Mouse (Mus musculus) forebrain, embryonic 12.5 days (tissue): ENCODE measurements around the gene Lmbr1l. TPM values are rescaled to one million over a fixed set of nuclear protein-coding genes. Genes with fewer than 3 reads are reported as not detected.

Experiments used
- ATAC-seq: fragments of 200-750 bp; cut with Nextera tagmentation; 2 replicates; pipeline ENCODE4 v1.8.0; 2017; ENCODE audit warnings: moderate TSS enrichment; ENCODE audit not compliant: low FRiP score
- H3K27ac ChIP-seq: fragments of 300-500 bp; sonication (generic); 2 replicates; pipeline ENCODE4 v1.5.1; 2016; ENCODE audit warnings: mild to moderate bottlenecking
- H3K27me3 ChIP-seq: fragments of 300-500 bp; sonication (generic); 2 replicates; pipeline ENCODE4 v1.6.1; 2016; ENCODE audit warnings: mild to moderate bottlenecking
- H3K36me3 ChIP-seq: fragments of 300-500 bp; sonication (generic); replicated peaks from 2 replicates; pipeline ENCODE4 v1.6.1; 2016; ENCODE audit warnings: mild to moderate bottlenecking
- H3K4me1 ChIP-seq: fragments of 300-500 bp; sonication (generic); 2 replicates; pipeline ENCODE4 v1.6.1; 2016
- H3K4me2 ChIP-seq: fragments of 300-500 bp; sonication (generic); 2 replicates; pipeline ENCODE4 v1.6.1; 2016; ENCODE audit warnings: mild to moderate bottlenecking, moderate library complexity
- H3K4me3 ChIP-seq: fragments of 300-500 bp; sonication (generic); replicated peaks from 2 replicates; pipeline ENCODE4 v1.5.1; 2016; ENCODE audit warnings: mild to moderate bottlenecking
- H3K9ac ChIP-seq: fragments of 300-500 bp; sonication (generic); 2 replicates; pipeline ENCODE4 v1.6.1; 2016; ENCODE audit warnings: mild to moderate bottlenecking
- H3K9me3 ChIP-seq: fragments of 300-500 bp; sonication (generic); 2 replicates; pipeline ENCODE4 v1.6.1; 2016
- WGBS: fragments of 180-500 bp; shearing (Covaris S2); methylation state at CpG from one replicate; pipeline ENCODE4 v1.1.7; 2016; 5-methylcytosine and 5-hydroxymethylcytosine counted together
- polyA plus RNA-seq: library from polyadenylated mRNA; unstranded; fragments of >200 nt; fragmentation: Nextera tagmentation; extraction: Ambion mirVana; gene quantifications from 2 replicates; pipeline ENCODE4 v1.2.1, GENCODE M21; 2016

Gene Lmbr1l
- polyA plus RNA-seq, 1 experiment from 2014 or later, result 30.6 TPM

DNA sequence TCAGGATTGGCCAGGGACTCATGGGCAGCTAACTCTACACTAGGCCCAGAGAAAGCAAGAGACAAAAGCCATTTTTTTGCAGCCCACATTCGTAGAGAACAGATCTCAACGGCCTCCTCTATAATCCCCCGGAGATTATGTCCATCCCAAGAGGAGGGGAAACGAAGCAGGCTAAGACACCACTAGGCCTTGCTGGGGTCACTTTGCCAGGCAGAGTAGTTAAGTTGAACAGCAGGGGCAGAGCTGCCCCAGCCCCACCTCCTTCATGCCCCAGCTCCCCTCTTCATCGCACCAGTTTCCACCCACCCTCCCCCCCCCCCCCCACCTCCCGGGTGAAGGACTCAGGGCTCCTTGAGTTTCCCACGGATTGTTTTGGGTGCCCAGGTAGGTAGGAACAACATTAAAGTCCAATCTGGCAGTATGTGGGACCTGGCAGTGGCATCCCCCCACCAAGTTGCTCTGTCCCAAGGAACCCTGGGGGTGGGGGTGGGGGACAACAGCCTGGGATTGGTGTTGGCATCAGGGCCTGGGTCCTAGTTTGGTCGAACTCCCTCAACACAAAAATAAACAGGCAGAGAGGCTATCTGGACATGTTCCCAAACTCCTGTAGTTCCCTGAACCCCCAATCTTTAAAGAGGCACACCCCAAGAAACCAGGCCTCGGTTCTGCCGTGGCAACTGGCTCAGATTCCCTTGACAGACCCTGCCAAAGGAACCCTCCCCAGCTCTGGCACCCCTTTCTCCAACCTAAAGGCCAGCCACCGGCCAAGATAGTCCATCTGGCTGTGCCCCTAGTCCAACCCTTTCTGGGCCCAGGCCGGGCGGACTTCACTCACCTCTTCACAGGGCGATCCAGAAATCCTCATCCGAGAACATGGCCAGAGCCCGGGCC, 47.6 kb downstream of the Lmbr1l start:
- H3K4me3 ChIP-seq, result peak overlapping the region; percentile 99
- no peaks in the 10 kb centered on the region for H3K9me3 ChIP-seq
- peak overlapping the region; percentile 100 for H3K4me2 ChIP-seq
- peak overlapping the region; percentile 99 for H3K9ac ChIP-seq
- no peaks in the 10 kb centered on the region for H3K27me3 ChIP-seq
- H3K27ac ChIP-seq, result 0 out of 2 replicates have a peak overlapping the region, but pooled peaks have one; percentile 19
- WGBS, result under 1% methylated on average over 16 of the region's 16 CpGs
- peaks cover 15% of the 10 kb centered on the region for H3K36me3 ChIP-seq
- ATAC-seq, result no peak
- peaks cover 43% of the 10 kb centered on the region for H3K4me1 ChIP-seq

- H3K4me2 ChIP-seq, result peak overlapping the region; percentile 100
- H3K36me3 ChIP-seq, result peaks cover 24% of the 10 kb centered on the region
- H3K27ac ChIP-seq, result 0 out of 2 replicates have a peak overlapping the region, but pooled peaks have one; percentile 19
- H3K4me1 ChIP-seq, result peaks cover 43% of the 10 kb centered on the region
- no peaks in the 10 kb centered on the region for H3K9me3 ChIP-seq
- no peaks in the 10 kb centered on the region for H3K27me3 ChIP-seq
- no peak for ATAC-seq
- H3K4me3 ChIP-seq, result peak overlapping the region; percentile 99
- WGBS, result 12% methylated on average over 8 of the region's 8 CpGs
- H3K9ac ChIP-seq, result peak overlapping the region; percentile 99
Observed at GRCm38 (mm10) chr15:98869342-98870178, 48.5 kb downstream of the Lmbr1l start.

GRCm38 (mm10) chr15:98868346-98869063, 49.5 kb downstream of the Lmbr1l start:
- peak overlapping the region; percentile 100 for H3K4me2 ChIP-seq
- ATAC-seq, result no peak
- H3K27me3 ChIP-seq, result no peaks in the 10 kb centered on the region
- peaks cover 34% of the 10 kb centered on the region for H3K36me3 ChIP-seq
- H3K4me1 ChIP-seq, result peaks cover 43% of the 10 kb centered on the region
- 49% methylated on average over 11 of the region's 11 CpGs for WGBS
- peak overlapping the region; percentile 99 for H3K4me3 ChIP-seq
- peak overlapping the region; percentile 56 for H3K27ac ChIP-seq
- H3K9me3 ChIP-seq, result no peaks in the 10 kb centered on the region
- peak overlapping the region; percentile 99 for H3K9ac ChIP-seq

DNA sequence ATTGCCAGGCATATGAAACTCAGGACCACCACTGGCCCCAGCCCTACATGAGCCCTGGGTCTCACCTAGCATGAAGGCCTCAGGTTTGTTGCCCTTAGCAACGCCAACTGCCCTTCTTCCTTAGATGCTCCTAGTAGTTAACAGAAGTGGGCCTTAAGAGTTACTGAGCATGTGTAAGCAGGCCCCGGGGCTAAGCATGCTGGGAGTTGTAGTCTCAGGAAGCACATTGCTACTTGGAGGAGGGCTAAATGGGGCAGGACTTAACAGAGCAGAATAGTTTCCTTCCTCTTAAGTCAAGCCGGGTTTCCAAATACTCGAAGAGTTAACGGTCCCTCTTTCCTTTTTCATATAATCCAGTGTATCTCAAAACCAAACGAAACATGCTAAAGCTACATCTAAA, 50.7 kb downstream of the Lmbr1l start:
- no peaks in the 10 kb centered on the region for H3K27me3 ChIP-seq
- ATAC-seq, result no peak
- no peaks in the 10 kb centered on the region for H3K9me3 ChIP-seq
- H3K9ac ChIP-seq, result no peak overlapping the region
- no peak overlapping the region for H3K4me3 ChIP-seq
- peaks cover 46% of the 10 kb centered on the region for H3K36me3 ChIP-seq
- H3K4me2 ChIP-seq, result peak overlapping the region; percentile 100; the same call in 1 of the 2 replicates
- 74% methylated on average over 6 of the region's 6 CpGs for WGBS
- peaks cover 37% of the 10 kb centered on the region for H3K4me1 ChIP-seq
- no peak overlapping the region for H3K27ac ChIP-seq

- Histone ChIP-seq H3K4me3 (no peak overlapping the region), H3K27ac (no peak overlapping the region), H3K27me3 (no peaks in the 10 kb centered on the region), H3K9ac (no peak overlapping the region), H3K9me3 (no peaks in the 10 kb centered on the region), H3K4me2 (no peak overlapping the region), H3K4me1 (peaks cover 37% of the 10 kb centered on the region), H3K36me3 (peaks cover 54% of the 10 kb centered on the region)
- WGBS, result 86% methylated on average over 5 of the region's 5 CpGs
- ATAC-seq, result no peak
Observed at GRCm38 (mm10) chr15:98866501-98866900, 51.5 kb downstream of the Lmbr1l start.

DNA sequence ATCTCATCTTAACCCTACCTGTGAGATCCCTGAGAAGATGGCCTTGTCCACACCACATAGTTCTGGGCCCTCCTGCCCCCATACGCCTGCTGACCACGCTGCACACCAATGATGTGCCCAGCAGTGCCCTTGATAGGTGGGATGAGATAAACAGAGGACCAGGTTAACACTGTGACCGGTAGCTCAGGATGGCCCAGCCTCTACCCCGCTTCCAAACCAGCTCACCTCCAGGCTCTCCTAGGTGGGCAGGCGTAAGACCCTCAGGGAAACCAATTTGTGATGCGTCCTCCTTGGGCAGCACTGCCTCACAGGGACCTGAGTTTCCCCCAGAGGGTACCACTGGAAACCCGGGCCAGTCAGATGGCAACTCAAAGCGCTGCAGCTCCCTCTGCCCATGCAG, 52.3 kb downstream of the Lmbr1l start:
- no peak overlapping the region for H3K9ac ChIP-seq
- peaks cover 62% of the 10 kb centered on the region for H3K36me3 ChIP-seq
- peaks cover 37% of the 10 kb centered on the region for H3K4me1 ChIP-seq
- H3K4me2 ChIP-seq, result no peak overlapping the region
- H3K4me3 ChIP-seq, result no peak overlapping the region
- H3K9me3 ChIP-seq, result no peaks in the 10 kb centered on the region
- no peaks in the 10 kb centered on the region for H3K27me3 ChIP-seq
- no peak for ATAC-seq
- 97% methylated on average over 8 of the region's 8 CpGs for WGBS
- H3K27ac ChIP-seq, result no peak overlapping the region

GRCm38 (mm10) chr15:98864951-98865350, 53.1 kb downstream of the Lmbr1l start:
- Histone ChIP-seq H3K36me3 (peaks cover 70% of the 10 kb centered on the region), H3K9me3 (no peaks in the 10 kb centered on the region), H3K4me1 (peaks cover 30% of the 10 kb centered on the region), H3K27ac (no peak overlapping the region), H3K4me2 (no peak overlapping the region), H3K4me3 (no peak overlapping the region), H3K9ac (no peak overlapping the region), H3K27me3 (no peaks in the 10 kb centered on the region)
- ATAC-seq, result no peak
- WGBS, result 97% methylated on average over 6 of the region's 6 CpGs

DNA sequence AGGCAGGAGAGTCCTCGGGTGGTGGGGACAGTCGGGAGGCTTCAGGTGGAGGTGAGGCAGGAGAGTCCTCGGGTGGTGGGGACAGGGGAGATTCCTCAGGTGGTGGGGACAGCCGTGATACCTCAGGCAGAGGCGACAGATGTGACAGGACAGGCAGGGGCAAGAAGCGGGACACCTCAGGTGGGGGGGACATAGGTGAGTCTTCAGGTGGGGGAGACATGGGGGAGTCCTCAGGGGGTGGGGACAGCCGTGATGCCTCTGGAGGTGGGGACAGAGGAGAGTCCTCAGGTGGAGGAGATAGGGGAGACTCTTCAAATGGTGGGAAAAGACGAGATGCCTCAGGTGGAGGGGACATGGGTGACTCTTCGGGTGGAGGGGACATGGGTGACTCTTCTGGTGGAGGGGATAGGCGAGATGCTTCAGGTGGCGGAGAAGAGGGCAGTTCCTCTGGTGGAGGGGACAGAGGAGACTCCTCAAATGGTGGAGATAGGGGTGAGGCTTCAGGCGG, 54.5 kb downstream of the Lmbr1l start:
- WGBS, result 91% methylated on average over 12 of the region's 12 CpGs

DNA sequence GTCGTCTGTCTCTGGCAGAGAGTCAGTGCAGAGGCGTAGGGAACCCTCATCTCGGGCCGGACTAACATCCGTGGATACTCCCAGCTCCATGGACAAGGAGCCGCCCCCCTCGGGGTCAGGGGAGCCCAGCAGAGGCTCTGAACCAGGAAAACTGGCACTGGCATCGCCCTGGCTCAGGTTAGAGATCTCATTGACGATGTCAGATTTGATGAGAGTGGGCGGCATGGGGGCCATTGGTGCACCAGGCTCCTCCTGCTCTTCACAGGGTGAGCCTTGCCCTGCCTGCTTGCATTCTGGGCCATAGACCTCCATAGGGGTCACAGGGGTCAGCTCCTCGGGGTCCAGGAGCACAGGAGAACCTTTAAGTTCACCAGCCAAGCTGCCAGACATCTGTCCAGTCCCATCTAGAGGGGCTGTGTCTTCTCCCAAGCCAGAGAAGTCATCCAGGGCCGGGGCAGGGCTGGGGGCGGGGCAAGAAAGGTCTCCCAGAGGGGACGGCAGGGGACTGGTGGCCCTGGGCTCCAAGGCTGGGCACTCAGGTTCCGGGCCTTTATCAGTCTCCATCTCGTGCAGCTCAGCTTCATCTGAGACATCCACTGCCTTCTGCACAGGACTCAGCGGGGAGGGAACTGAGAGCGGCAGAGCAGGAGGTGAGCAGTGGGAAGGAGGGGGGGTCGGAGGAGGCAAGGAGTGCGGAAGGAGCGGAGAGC, 56.2 kb downstream of the Lmbr1l start:
- no peak overlapping the region for H3K4me2 ChIP-seq
- H3K36me3 ChIP-seq, result peaks cover 99% of the 10 kb centered on the region
- no peaks in the 10 kb centered on the region for H3K4me1 ChIP-seq
- no peak overlapping the region for H3K27ac ChIP-seq
- H3K4me3 ChIP-seq, result no peak overlapping the region
- 89% methylated on average over 21 of the region's 21 CpGs for WGBS
- no peak for ATAC-seq
- no peaks in the 10 kb centered on the region for H3K9me3 ChIP-seq
- no peak overlapping the region for H3K9ac ChIP-seq
- no peaks in the 10 kb centered on the region for H3K27me3 ChIP-seq

More for the DNA sequence above, 54.5 kb downstream of the Lmbr1l start:
- no peak overlapping the region for H3K27ac ChIP-seq
- H3K36me3 ChIP-seq, result peaks cover 83% of the 10 kb centered on the region
- no peaks in the 10 kb centered on the region for H3K9me3 ChIP-seq
- no peak for ATAC-seq
- peaks cover 16% of the 10 kb centered on the region for H3K4me1 ChIP-seq
- H3K4me2 ChIP-seq, result no peak overlapping the region
- no peak overlapping the region for H3K4me3 ChIP-seq
- H3K9ac ChIP-seq, result no peak overlapping the region
- no peaks in the 10 kb centered on the region for H3K27me3 ChIP-seq

DNA sequence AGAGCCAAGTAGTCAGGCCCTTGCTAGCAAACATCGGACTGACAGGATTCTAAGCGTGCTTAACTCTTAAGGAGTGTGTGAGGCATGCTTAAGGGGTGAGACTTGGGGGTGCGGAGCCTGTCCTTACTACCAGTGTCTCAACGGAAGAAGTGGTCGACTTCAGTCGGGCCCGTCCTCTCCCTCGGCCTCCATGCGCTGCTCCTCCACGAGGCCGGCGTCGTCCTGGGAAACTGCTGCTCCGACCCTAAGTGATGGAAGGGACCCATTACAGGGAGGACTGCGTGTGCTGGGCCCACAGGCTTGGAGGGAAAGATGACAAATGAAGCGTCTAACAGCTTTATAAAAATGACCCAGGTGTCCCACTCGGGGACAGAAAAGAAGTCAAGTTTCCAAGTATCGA, 57.1 kb downstream of the Lmbr1l start:
- Histone ChIP-seq H3K36me3 (peaks cover 99% of the 10 kb centered on the region), H3K4me2 (no peak overlapping the region), H3K27me3 (no peaks in the 10 kb centered on the region), H3K9ac (no peak overlapping the region), H3K4me3 (no peak overlapping the region), H3K4me1 (no peaks in the 10 kb centered on the region), H3K27ac (no peak overlapping the region), H3K9me3 (no peaks in the 10 kb centered on the region)
- WGBS, result 96% methylated on average over 18 of the region's 18 CpGs
- no peak for ATAC-seq

GRCm38 (mm10) chr15:98859319-98860043, 58.5 kb downstream of the Lmbr1l start:
- 85% methylated on average over 9 of the region's 9 CpGs for WGBS
- Histone ChIP-seq H3K4me3 (no peak overlapping the region), H3K4me1 (no peaks in the 10 kb centered on the region), H3K36me3 (peaks cover 99% of the 10 kb centered on the region), H3K4me2 (no peak overlapping the region), H3K9me3 (no peaks in the 10 kb centered on the region), H3K27me3 (no peaks in the 10 kb centered on the region), H3K9ac (no peak overlapping the region), H3K27ac (no peak overlapping the region)
- no peak for ATAC-seq
